Mouse (Mus musculus) heart, adult 2 months (tissue): ENCODE data around the gene Psme3.

Source experiments
- CTCF ChIP-seq: fragments of 200-600 bp; IDR thresholded peaks from 2 replicates; pipeline ENCODE4 v1.8.1; 2022; ENCODE audit warnings: antibody characterized with exemption, mild to moderate bottlenecking, moderate library complexity
- POLR2A ChIP-seq: fragments of 200-500 bp; IDR thresholded peaks from 2 replicates; pipeline ENCODE4 v1.6.1; 2011; ENCODE audit warnings: mild to moderate bottlenecking, low read depth, low read length, control low read depth; ENCODE audit not compliant: insufficient read depth

DNA sequence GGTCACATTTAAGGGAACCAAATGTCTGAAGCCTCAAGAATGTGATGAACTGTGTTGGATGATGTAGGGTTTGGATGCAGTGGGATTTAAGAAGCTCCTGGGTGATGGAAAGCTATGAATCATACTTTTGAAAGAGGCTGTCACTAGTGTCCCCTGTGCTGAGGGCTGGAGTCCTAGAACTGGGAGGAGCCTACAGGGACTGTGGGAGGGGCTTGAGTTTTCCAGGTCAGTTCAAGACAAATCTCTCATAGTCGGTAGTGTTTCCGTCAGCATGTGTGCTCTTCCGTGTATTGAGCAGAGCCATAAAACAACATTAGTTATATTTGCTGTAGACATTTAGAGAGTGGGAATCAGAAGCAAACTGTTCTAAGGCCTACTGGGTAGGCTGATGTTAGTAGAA, 11.3 kb downstream of the Psme3 start:
- TF ChIP-seq POLR2A: no peak
- TF ChIP-seq CTCF: no peak
